Mouse (Mus musculus) G1E (cell line): ENCODE measurements around the gene Golga4.

Experiments
- CTCF ChIP-seq: IDR thresholded peaks from 2 replicates; pipeline ENCODE4 v1.5.1; 2012; ENCODE audit warnings: low read depth, low read length, inconsistent platforms, mixed read lengths
- GATA1 ChIP-seq: IDR thresholded peaks from 2 replicates; pipeline ENCODE4 v1.6.1; 2012; ENCODE audit warnings: borderline replicate concordance, low read length, inconsistent platforms, mixed read lengths
- GATA2 ChIP-seq: IDR thresholded peaks from 2 replicates; pipeline ENCODE4 v1.6.1; 2012; ENCODE audit warnings: low read depth, low read length, inconsistent platforms, borderline replicate concordance
- POLR2AphosphoS5 ChIP-seq: IDR thresholded peaks from 2 replicates; pipeline ENCODE4 v1.6.1; 2012; ENCODE audit warnings: low read depth, low read length, inconsistent platforms; ENCODE audit not compliant: insufficient replicate concordance
- TAL1 ChIP-seq: conservative IDR thresholded peaks from 2 replicates; pipeline ENCODE4 v1.6.1; 2012; ENCODE audit warnings: low read depth, low read length, inconsistent platforms, mixed read lengths

DNA sequence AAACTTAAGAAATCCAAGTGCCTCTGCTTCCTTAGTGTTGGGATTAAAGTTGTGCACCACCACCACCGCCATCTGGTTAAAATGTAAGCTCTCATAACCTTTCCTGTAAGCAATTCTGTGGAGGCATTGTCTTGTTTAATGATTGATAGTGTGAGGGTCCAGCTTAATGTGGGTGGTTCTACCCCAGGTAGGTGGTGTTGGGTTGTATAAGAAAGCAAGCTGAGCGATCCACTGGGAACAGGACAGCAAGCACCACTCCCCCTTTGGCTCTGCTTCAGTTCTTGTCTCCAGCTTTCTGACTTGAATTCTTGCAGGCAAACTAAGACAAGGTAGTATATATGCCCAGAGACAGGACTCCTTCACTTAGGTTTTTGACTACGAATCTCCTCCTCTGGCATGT is 1.4 kb upstream of the Golga4 start:
- TF ChIP-seq CTCF (no peak), TAL1 (no peak), GATA1 (no peak), GATA2 (no peak), POLR2AphosphoS5 (no peak)
